Mouse (Mus musculus) ES-Bruce4 (cell line): ENCODE data around the gene Exoc4. TPM values are rescaled to one million over a fixed set of nuclear protein-coding genes. Genes with fewer than 3 reads are reported as not detected.

Source experiments
- H3K27ac ChIP-seq: 2 replicates; pipeline ENCODE4 v1.5.1; 2012; ENCODE audit warnings: low read length, inconsistent platforms; ENCODE audit not compliant: insufficient read depth
- H3K27me3 ChIP-seq: 2 replicates; pipeline ENCODE4 v1.6.1; 2012; ENCODE audit warnings: mild to moderate bottlenecking, low read length, inconsistent platforms; ENCODE audit not compliant: control insufficient read depth, poor library complexity, insufficient read depth, severe bottlenecking
- H3K36me3 ChIP-seq: 2 replicates; pipeline ENCODE4 v1.6.1; 2012; ENCODE audit warnings: inconsistent platforms, mild to moderate bottlenecking, low read length, moderate library complexity; ENCODE audit not compliant: control insufficient read depth, poor library complexity, insufficient read depth, severe bottlenecking
- H3K4me1 ChIP-seq: one replicate; pipeline ENCODE4 v1.8.1; 2011; ENCODE audit warnings: low read length; ENCODE audit not compliant: control insufficient read depth, insufficient read depth
- H3K4me3 ChIP-seq: 2 replicates; pipeline ENCODE4 v1.5.1; 2011; ENCODE audit warnings: low read depth, mild to moderate bottlenecking, low read length
- H3K9ac ChIP-seq: 2 replicates; pipeline ENCODE4 v1.6.1; 2012; ENCODE audit warnings: low read depth, mild to moderate bottlenecking, inconsistent platforms; ENCODE audit not compliant: poor library complexity, severe bottlenecking
- H3K9me3 ChIP-seq: replicated peaks from 2 replicates; pipeline ENCODE4 v1.6.1; 2012; ENCODE audit warnings: mild to moderate bottlenecking, low read length, inconsistent platforms; ENCODE audit not compliant: control insufficient read depth, poor library complexity, insufficient read depth, severe bottlenecking
- CTCF ChIP-seq: IDR thresholded peaks from one replicate; pipeline ENCODE4 v1.8.1; 2011; ENCODE audit warnings: low read depth, low read length
- EP300 ChIP-seq: IDR thresholded peaks from 2 replicates; pipeline ENCODE4 v1.6.1; 2011; ENCODE audit warnings: low read depth, low read length; ENCODE audit not compliant: insufficient read depth
- POLR2A ChIP-seq: IDR thresholded peaks from one replicate; pipeline ENCODE4 v1.8.1; 2011; ENCODE audit warnings: low read length; ENCODE audit not compliant: insufficient read depth
- polyA plus RNA-seq: library from polyadenylated mRNA; stranded (reverse); fragments of >200 nt; gene quantifications from 2 replicates; pipeline ENCODE4 v1.2.4, GENCODE M21; 2011; ENCODE audit warnings: low read depth; ENCODE audit not compliant: missing spikeins, insufficient read depth, insufficient read length

The Exoc4 gene
- polyA plus RNA-seq, 1 experiment = 158 TPM

DNA sequence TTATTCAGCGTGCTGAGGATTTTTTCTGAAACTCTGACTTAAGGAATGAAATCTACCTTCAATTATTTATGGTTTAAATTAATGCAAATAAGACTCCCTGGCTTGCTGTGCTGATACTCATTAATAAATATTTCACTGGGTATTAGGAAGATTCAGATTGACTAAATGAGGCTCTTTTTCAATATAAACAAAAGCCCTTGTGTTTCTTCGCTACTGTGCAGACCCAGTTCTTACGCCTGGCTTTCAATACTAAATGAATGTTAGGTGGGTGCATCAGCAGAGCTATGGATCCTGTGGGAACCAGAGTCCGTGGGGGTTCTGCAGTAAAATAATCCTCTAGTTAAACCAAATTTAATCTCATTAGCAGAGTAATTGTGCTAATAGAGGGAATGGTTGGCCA lies 490.4 kb downstream of the Exoc4 start:
- Histone ChIP-seq H3K36me3 (no peaks in the 10 kb centered on the region), H3K4me3 (no peak overlapping the region), H3K27me3 (no peaks in the 10 kb centered on the region), H3K4me1 (no peaks in the 10 kb centered on the region), H3K9ac (no peak overlapping the region), H3K27ac (no peak overlapping the region), H3K9me3 (peaks cover 28% of the 10 kb centered on the region)
- TF ChIP-seq POLR2A (no peak), CTCF (no peak), EP300 (no peak)

DNA sequence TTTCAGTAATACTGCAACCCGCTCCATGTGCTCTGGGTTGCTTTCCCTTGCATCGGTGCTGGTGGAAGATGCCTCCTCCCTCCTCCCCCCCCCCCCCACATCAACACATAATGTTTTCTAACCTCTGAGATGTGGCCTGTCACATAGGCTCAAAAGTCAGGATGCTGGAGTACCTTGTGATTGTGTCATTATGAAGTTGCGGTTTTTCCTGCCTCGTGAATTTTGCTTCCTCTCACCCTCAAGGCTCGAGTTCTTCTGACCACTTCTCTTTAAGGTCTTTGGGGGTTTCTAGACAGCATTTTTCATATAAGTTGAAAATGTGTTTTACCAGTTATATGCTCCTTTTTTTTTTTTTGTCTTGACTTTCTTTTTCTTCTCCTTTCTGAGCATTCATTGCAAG lies 507.1 kb downstream of the Exoc4 start:
- Histone ChIP-seq H3K36me3 (no peaks in the 10 kb centered on the region; the same call in 1 of the 2 replicates), H3K27me3 (no peaks in the 10 kb centered on the region), H3K4me3 (no peak overlapping the region), H3K9me3 (peaks cover 2% of the 10 kb centered on the region; the same call in 1 of the 2 replicates), H3K9ac (no peak overlapping the region), H3K4me1 (no peaks in the 10 kb centered on the region), H3K27ac (no peak overlapping the region)
- TF ChIP-seq EP300 = no peak
- TF ChIP-seq POLR2A = no peak
- no peak for TF ChIP-seq CTCF

DNA sequence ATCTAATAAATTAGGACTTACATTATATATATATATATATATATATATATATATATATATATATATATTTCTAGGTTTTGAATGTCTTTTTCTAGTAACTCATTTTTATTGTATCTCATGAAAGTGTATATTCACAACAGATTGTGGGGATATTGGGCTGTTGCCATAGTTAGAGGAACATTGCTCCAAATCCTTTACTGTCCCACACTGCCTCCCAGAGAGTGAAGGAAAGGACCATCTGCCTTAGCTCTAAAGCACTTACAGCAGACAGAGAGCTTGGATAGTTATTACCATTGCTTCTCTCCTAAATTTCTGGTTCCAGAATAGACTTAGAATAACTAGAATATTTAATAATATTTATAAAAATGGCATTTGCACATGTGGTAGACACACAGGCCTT lies 512.7 kb downstream of the Exoc4 start:
- no peaks in the 10 kb centered on the region; the same call in 1 of the 2 replicates for H3K36me3 ChIP-seq
- TF ChIP-seq POLR2A (no peak), CTCF (no peak), EP300 (no peak)
- H3K27ac ChIP-seq = no peak overlapping the region
- H3K9ac ChIP-seq = no peak overlapping the region
- no peaks in the 10 kb centered on the region for H3K4me1 ChIP-seq
- no peak overlapping the region for H3K4me3 ChIP-seq
- no peaks in the 10 kb centered on the region for H3K9me3 ChIP-seq
- no peaks in the 10 kb centered on the region for H3K27me3 ChIP-seq

DNA sequence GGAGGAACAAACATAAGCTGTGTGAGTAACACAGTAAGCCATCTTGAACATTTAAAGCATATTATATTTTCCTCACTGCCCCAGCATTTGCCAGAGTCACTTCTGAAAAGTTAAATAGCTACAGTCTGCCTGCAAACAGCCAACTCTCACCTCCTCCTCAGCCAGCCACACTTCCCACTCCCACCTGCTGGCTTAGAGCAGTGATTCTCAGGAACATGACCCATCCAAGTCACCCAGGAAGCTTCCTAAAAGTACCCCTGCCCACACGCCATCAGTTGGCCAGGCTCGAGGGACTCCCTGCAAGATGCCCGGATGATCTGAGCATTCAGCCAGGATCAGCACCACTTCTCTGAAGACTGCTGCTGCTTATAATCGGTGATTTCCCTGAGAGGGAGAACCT lies 514.4 kb downstream of the Exoc4 start:
- no peak overlapping the region for H3K27ac ChIP-seq
- H3K4me1 ChIP-seq = no peaks in the 10 kb centered on the region
- no peaks in the 10 kb centered on the region; the same call in 1 of the 2 replicates for H3K36me3 ChIP-seq
- TF ChIP-seq EP300 (no peak), POLR2A (no peak), CTCF (no peak)
- H3K9me3 ChIP-seq = no peaks in the 10 kb centered on the region
- no peak overlapping the region for H3K9ac ChIP-seq
- H3K4me3 ChIP-seq = no peak overlapping the region
- H3K27me3 ChIP-seq = no peaks in the 10 kb centered on the region

DNA sequence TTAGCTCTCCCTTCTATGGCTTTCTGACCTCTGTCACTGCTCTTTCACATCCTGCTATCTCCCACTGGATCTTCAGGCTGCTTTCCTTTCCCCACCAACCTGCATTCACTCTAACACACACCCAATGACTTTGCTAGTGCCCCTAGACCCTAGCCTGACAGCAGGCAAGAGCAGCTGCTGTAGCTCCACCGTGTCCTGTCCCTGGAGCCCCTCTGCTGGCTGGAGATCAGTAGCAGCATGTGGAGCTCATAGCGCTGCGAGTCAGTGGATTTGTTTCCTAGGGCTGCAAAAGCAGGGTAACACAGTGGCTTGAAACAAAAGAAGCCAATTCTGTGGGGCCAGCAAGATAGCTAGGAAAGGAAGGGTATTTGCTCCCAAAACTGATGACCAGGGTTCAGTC lies 515.1 kb downstream of the Exoc4 start:
- no peak for TF ChIP-seq POLR2A
- TF ChIP-seq EP300 = no peak
- no peak for TF ChIP-seq CTCF
- Histone ChIP-seq H3K9me3 (no peaks in the 10 kb centered on the region), H3K4me3 (no peak overlapping the region), H3K27me3 (no peaks in the 10 kb centered on the region), H3K4me1 (no peaks in the 10 kb centered on the region), H3K27ac (no peak overlapping the region), H3K9ac (no peak overlapping the region), H3K36me3 (no peaks in the 10 kb centered on the region; the same call in 1 of the 2 replicates)

DNA sequence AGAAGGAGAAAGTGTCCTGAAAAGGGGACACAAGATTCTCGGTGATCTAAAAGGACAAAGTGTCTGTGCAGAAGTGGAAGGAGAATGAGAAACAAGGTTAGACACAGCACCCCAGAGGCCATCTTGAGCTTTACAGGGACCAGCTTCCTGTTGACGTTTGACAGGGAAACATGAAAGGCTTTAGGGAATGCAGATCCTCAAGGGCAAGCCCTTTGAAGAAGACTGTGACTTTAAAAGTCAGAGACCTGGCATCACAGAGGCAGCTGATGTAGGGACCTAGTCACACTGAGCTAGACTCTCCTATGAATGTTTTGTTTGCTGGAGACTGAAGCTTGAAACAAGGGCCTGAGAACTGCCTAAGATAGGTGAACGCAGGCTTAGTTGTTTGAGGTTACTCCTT lies 520.4 kb downstream of the Exoc4 start:
- no peak for TF ChIP-seq CTCF
- no peak for TF ChIP-seq POLR2A
- no peak for TF ChIP-seq EP300
- no peaks in the 10 kb centered on the region for H3K36me3 ChIP-seq
- H3K27me3 ChIP-seq = no peaks in the 10 kb centered on the region
- H3K9me3 ChIP-seq = no peaks in the 10 kb centered on the region
- peak overlapping the region; percentile 61 for H3K27ac ChIP-seq
- H3K4me3 ChIP-seq = no peak overlapping the region
- no peak overlapping the region for H3K9ac ChIP-seq
- H3K4me1 ChIP-seq = no peaks in the 10 kb centered on the region
